In genomic region chr17:32479554-32480506, GRCm38 (mm10) we compare ENCODE assay signal across 9 mouse cellular contexts. TPM values are rescaled to one million over a fixed set of nuclear protein-coding genes. Genes with fewer than 3 reads are reported as not detected.
DNase-seq lines count a peak whose midpoint lies in the region; ATAC-seq lines count a peak whose summit lies in the region.
"Had no signal": no experiment of that assay in that cellular context is flagged by ENCODE, and none has a peak within 500 bp of the region (broad histone marks: within the 10 kb centered on the region; RNA-seq: fewer than 3 reads in every experiment).

No protein-coding gene starts in this region.

- no peaks in the 10 kb centered on the region for H3K36me3 ChIP-seq in hindbrain, embryonic 10.5 days
- no peaks in the 10 kb centered on the region for H3K36me3 ChIP-seq in hindbrain, embryonic 13.5 days
- H3K36me3 ChIP-seq in splenic B cell, adult 2 months (ENCODE audit: control insufficient read depth, insufficient read depth, low read length, poor library complexity, severe bottlenecking): no peaks in the 10 kb centered on the region
- no peaks in the 10 kb centered on the region for H3K36me3 ChIP-seq in forebrain, embryonic 13.5 days (ENCODE audit: poor library complexity, severe bottlenecking)

- peaks cover 36% of the 10 kb centered on the region for H3K27me3 ChIP-seq in hindbrain, embryonic 10.5 days (ENCODE audit: insufficient read depth, poor library complexity, severe bottlenecking)
- H3K27me3 ChIP-seq in hindbrain, embryonic 13.5 days: peaks cover 34% of the 10 kb centered on the region; the same call in 1 of the 2 replicates
- H3K27me3 ChIP-seq in splenic B cell, adult 2 months (ENCODE audit: control insufficient read depth, insufficient read depth, low read length, poor library complexity, severe bottlenecking): no peaks in the 10 kb centered on the region
- peaks cover 9% of the 10 kb centered on the region; the same call in 1 of the 2 replicates for H3K27me3 ChIP-seq in forebrain, embryonic 13.5 days

- no peak for ATAC-seq in hindbrain, embryonic 13.5 days (ENCODE audit: low FRiP score)
- ATAC-seq in common myeloid progenitor, adult 5-6 weeks (replicated peaks; ENCODE audit: low read depth, poor library complexity, severe bottlenecking): peak; percentile 67
- no peak for ATAC-seq in forebrain, embryonic 13.5 days

- H3K4me3 ChIP-seq in hindbrain, embryonic 10.5 days: no peak overlapping the region
- no peak overlapping the region for H3K4me3 ChIP-seq in hindbrain, embryonic 13.5 days
- H3K4me3 ChIP-seq in forebrain, embryonic 13.5 days: no peak overlapping the region
- H3K4me3 ChIP-seq: myocyte had no signal

- WGBS in hindbrain, embryonic 10.5 days: 25% methylated on average over 8 of the region's 8 CpGs
- WGBS in hindbrain, embryonic 13.5 days: 17% methylated on average over 6 of the region's 8 CpGs
- 16% methylated on average over 8 of the region's 8 CpGs for WGBS in forebrain, embryonic 13.5 days

- H3K27ac ChIP-seq in hindbrain, embryonic 10.5 days: no peak overlapping the region
- no peak overlapping the region for H3K27ac ChIP-seq in hindbrain, embryonic 13.5 days
- no peak overlapping the region for H3K27ac ChIP-seq in forebrain, embryonic 13.5 days

- DNase-seq in hindbrain, embryonic 10.5 days (ENCODE audit: low spot score): peak; percentile 18
- peak; percentile 4 for DNase-seq in ovary, postnatal 14 days (ENCODE audit: low spot score)
- DNase-seq in ovary, adult 18-20 months (ENCODE audit: low spot score): no peak
- DNase-seq in splenic B cell, adult 2 months (ENCODE audit: low read depth, low spot score): peak; percentile 37
- DNase-seq in spleen, postnatal 14 days (ENCODE audit: low spot score in 2 of 2): no peak

- peaks cover 4% of the 10 kb centered on the region; the same call in 1 of the 2 replicates for H3K4me1 ChIP-seq in hindbrain, embryonic 10.5 days (replicated peaks)
- peaks cover 4% of the 10 kb centered on the region for H3K4me1 ChIP-seq in hindbrain, embryonic 13.5 days (replicated peaks)
- 0 out of 2 replicates have a peak, but pooled peaks cover 4% of the 10 kb centered on the region for H3K4me1 ChIP-seq in forebrain, embryonic 13.5 days

- H3K9ac ChIP-seq in hindbrain, embryonic 13.5 days: no peak overlapping the region
- no peak overlapping the region for H3K9ac ChIP-seq in forebrain, embryonic 13.5 days

- H3K9me3 ChIP-seq in hindbrain, embryonic 10.5 days: no peaks in the 10 kb centered on the region
- no peaks in the 10 kb centered on the region for H3K9me3 ChIP-seq in hindbrain, embryonic 13.5 days
- no peaks in the 10 kb centered on the region for H3K9me3 ChIP-seq in forebrain, embryonic 13.5 days (replicated peaks)

- H3K4me2 ChIP-seq in hindbrain, embryonic 13.5 days: no peak overlapping the region
- no peak overlapping the region for H3K4me2 ChIP-seq in forebrain, embryonic 13.5 days

RNA-seq across cellular contexts. Expression of gene Cyp4f17, which starts 26.0 kb away (rescaled TPM):
- 8.0 and 8.9 TPM in 2 replicates for polyA plus RNA-seq in hindbrain, embryonic 10.5 days (2016; fragmentation: Nextera tagmentation; extraction: Ambion mirVana)
- 12.8 and 13.1 TPM in 2 replicates for polyA plus RNA-seq in hindbrain, embryonic 13.5 days (2015; fragmentation: Nextera tagmentation; extraction: Ambion mirVana)
- 0.50 and 2.0 TPM in 2 replicates for total RNA-seq in common myeloid progenitor, adult 5-6 weeks (2017)
- polyA plus RNA-seq in forebrain, embryonic 13.5 days (2015; fragmentation: Nextera tagmentation; extraction: Ambion mirVana): 7.0 and 7.8 TPM in 2 replicates

RNA-seq across cellular contexts. Expression of gene Cyp4f39, which starts 27.3 kb away (rescaled TPM):
- polyA plus RNA-seq in hindbrain, embryonic 10.5 days (2016; fragmentation: Nextera tagmentation; extraction: Ambion mirVana): 0.52 and 0.54 TPM in 2 replicates
- 1.3 and 1.4 TPM in 2 replicates for polyA plus RNA-seq in hindbrain, embryonic 13.5 days (2015; fragmentation: Nextera tagmentation; extraction: Ambion mirVana)
- total RNA-seq in common myeloid progenitor, adult 5-6 weeks (2017): 0.73 and 4.2 TPM in 2 replicates
- 0.17 and 0.35 TPM in 2 replicates for polyA plus RNA-seq in forebrain, embryonic 13.5 days (2015; fragmentation: Nextera tagmentation; extraction: Ambion mirVana)

RNA-seq across cellular contexts. Expression of gene Pglyrp2, which starts 55.9 kb away (rescaled TPM):
- polyA plus RNA-seq in hindbrain, embryonic 10.5 days (2016; fragmentation: Nextera tagmentation; extraction: Ambion mirVana): not detected in 2 replicates
- 0.12 TPM in 1 of 2 replicates, not detected in the other for polyA plus RNA-seq in hindbrain, embryonic 13.5 days (2015; fragmentation: Nextera tagmentation; extraction: Ambion mirVana)
- 4.5 and 7.1 TPM in 2 replicates for total RNA-seq in common myeloid progenitor, adult 5-6 weeks (2017)
- not detected in 2 replicates for polyA plus RNA-seq in forebrain, embryonic 13.5 days (2015; fragmentation: Nextera tagmentation; extraction: Ambion mirVana)
- polyA plus RNA-seq: myocyte had no signal

RNA-seq across cellular contexts. Expression of gene Cyp4f16, which starts 56.5 kb away (rescaled TPM):
- 12.9 and 14.4 TPM in 2 replicates for polyA plus RNA-seq in hindbrain, embryonic 10.5 days (2016; fragmentation: Nextera tagmentation; extraction: Ambion mirVana)
- 19.9 and 23.4 TPM in 2 replicates for polyA plus RNA-seq in hindbrain, embryonic 13.5 days (2015; fragmentation: Nextera tagmentation; extraction: Ambion mirVana)
- total RNA-seq in common myeloid progenitor, adult 5-6 weeks (2017): 9.6 and 11.6 TPM in 2 replicates
- 21.1 and 21.4 TPM in 2 replicates for polyA plus RNA-seq in forebrain, embryonic 13.5 days (2015; fragmentation: Nextera tagmentation; extraction: Ambion mirVana)

Comparison
In these comparisons a context has a peak if more than half of its experiments do, and no peak if none do; other contexts are left out.
1. DNase-seq: peak in hindbrain, embryonic 10.5 days (single experiment), ovary, postnatal 14 days (single experiment) and splenic B cell, adult 2 months (single experiment); none in ovary, adult 18-20 months (single experiment) and spleen, postnatal 14 days (0 of 2).